Mouse (Mus musculus) liver, adult 10 weeks (tissue): ENCODE results near the gene Eif4h. TPM values are rescaled to one million over a fixed set of nuclear protein-coding genes. Genes with fewer than 3 reads are reported as not detected.

Experiments
- polyA plus RNA-seq: library from polyadenylated mRNA; stranded (reverse); fragments of 350-450 nt; fragmentation: Illumina TruSeq; extraction: RNeasy Lipid Tissue Mini Kit (QIAGEN cat#74804); gene quantifications from one replicate; pipeline ENCODE4 v1.2.3, GENCODE M21; 2014; ENCODE audit warnings: low read depth, low replicate concordance

The Eif4h gene
- polyA plus RNA-seq, result 53.3 TPM

DNA sequence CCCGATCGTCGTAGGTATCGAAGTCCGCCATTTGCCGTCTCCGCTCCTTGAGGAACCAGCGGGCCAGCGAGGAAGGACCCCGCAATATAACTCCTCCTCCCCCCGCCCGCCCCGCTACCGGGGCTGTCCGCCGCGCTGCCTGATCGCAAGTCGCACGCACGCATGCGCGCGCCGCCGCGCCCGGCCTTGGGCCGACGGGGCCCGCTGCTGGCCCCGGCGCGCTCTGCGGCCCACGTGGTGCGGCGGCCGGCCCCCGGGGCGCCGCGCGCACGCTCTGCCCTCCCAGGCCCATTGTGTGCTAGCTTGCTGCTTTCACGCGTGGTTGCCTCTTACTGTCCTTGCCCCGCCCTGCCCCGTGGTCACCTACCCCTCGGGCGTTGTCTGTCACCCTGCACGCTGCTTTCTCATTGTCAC lies at the start of gene Eif4h:
Eif4h (minus strand) TSS at position 222 of the 414 bp plus-strand sequence.

DNA sequence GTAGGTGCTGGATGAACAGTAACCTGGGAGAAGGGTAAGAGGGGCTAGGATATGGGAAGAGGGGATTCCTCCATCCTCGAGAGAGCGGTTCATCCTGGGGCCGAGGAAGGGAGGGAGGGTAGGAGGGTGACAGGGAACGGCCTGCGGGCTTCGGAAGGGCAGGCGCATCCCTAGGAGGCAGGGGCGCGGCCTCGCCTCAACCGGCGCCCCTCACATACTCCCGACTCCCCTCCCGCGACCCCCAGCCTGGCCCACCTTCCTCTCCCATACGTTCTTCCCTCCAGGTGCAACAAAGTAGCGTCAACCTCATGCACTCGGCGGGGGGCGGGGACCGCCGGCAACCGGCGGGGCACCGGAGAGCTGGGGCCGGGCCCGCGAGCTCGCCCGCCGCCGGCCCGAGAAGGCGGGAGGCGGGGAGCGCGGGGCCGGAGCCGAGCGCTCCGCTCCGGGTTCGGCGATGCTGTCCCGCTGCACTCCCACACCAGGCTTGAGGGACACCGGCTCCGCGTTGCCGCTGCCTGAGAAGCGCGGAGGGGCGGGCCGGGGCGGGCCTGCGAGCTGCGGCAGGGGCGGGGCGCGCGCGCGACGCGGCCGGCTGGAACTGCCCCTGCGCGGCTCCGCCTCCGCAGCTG lies 48.9 kb upstream of the Eif4h start, which contains the start of gene Limk1:
Limk1 (minus strand) TSS at position 513 of the 632 bp plus-strand sequence.

DNA sequence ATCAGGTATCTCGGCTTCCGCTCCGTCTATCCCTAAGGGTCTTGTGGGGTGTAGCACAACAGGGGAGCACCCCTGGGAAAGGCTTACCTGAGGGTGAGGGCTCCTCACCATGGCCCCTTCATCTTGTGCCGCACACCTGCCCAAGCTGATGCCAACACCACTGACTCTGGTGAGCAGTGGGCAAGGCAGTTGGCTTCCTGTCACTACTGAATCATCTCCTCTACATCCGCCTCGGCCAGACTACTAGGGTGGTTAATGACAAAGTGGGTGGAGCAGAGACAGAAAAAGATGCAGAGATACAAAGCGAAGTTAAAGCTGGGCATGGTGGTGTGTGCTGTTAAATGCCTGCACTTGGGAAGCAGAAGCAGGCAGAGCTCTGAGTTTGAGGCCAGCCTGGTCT lies 24.5 kb downstream of the Eif4h start, which contains the start of gene Lat2:
Lat2 (minus strand) TSS at position 224 of the 400 bp plus-strand sequence.

DNA sequence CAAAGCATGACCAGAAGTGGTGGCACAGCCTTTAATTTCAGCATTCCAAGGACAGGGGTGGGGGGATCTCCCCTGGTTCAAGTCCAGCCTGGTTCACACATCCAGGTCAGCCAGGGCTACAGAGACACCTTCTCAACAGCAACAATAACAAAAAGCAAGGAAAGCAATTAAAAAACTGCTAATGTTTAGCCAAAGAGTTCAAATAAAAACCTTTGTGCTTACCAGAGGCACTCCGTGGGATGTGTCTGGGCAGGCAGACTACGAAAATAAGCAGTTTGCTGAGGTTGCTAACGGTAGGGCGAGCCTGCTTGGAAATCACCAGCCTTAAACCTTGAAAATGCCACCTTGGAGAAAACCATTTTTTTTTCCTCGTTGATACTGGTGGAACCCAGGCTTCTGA lies 58.1 kb downstream of the Eif4h start, which contains the start of gene Rfc2:
Rfc2 (plus strand) TSS at position 221 of the 400 bp plus-strand sequence.

Other genes with a start within 250 kb of the Eif4h start
- gene Gtf2ird1, start 182.8 kb downstream of the Eif4h start, polyA plus RNA-seq, result 8.1 TPM
- not detected for gene Clip2, start 87.1 kb downstream of the Eif4h start, polyA plus RNA-seq
- not detected for gene Syna, start 79.3 kb downstream of the Eif4h start, polyA plus RNA-seq
- gene Rfc2, start 58.1 kb downstream of the Eif4h start, polyA plus RNA-seq, result 5.9 TPM
- 0.85 TPM for gene Lat2, start 24.5 kb downstream of the Eif4h start, polyA plus RNA-seq
- gene Limk1, start 49.1 kb upstream of the Eif4h start, polyA plus RNA-seq, result 0.24 TPM
- gene Eln, start 107.8 kb upstream of the Eif4h start, polyA plus RNA-seq, result 0.29 TPM